8 mouse cellular contexts compared by ENCODE assay signal in the genomic region with DNA sequence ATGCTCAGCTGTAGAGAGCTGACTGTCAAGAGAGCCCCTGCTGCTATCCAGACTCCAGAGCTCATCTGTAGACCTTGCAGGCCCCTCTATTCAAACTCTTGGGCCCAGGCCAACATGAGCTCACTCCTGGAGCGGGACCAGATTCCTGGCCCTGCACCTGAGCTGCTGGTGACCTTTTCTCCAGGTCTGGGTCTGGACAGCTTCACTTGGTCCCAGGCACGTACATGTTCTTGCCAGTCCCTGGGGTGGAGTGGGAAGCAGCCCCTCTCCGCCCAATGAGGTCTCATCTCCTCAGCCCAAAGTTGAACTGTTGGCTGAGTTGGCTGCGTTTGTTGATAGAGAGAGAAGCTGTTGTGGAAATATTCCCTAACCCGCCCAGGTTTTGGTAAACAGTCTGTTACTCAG. TPM values are rescaled to one million over a fixed set of nuclear protein-coding genes. Genes with fewer than 3 reads are reported as not detected.
A peak's percentile ranks its signal among the peaks of the same experiment; 100 is the strongest.
DNase-seq lines count a peak whose midpoint lies in the region; ATAC-seq and TF ChIP-seq lines count a peak whose summit lies in the region.

No protein-coding gene starts in this region.

- no peak for TF ChIP-seq POLR2A in olfactory bulb, adult 2 months (IDR thresholded peaks at IDR 0.05; ENCODE audit: insufficient read depth, low read depth, low read length)

- no peaks in the 10 kb centered on the region for H3K9me3 ChIP-seq in forebrain, embryonic 14.5 days (replicated peaks; ENCODE audit: control insufficient read depth, low read length)
- H3K9me3 ChIP-seq in forebrain, embryonic 11.5 days (ENCODE audit: control insufficient read depth, low read length): no peaks in the 10 kb centered on the region
- H3K9me3 ChIP-seq in intestine, postnatal 0 days (ENCODE audit: control insufficient read depth): no peaks in the 10 kb centered on the region

- H3K4me3 ChIP-seq in forebrain, embryonic 14.5 days (ENCODE audit: low read depth, low read length): no peak overlapping the region
- H3K4me3 ChIP-seq in forebrain, embryonic 11.5 days (ENCODE audit: low read depth, low read length): no peak overlapping the region
- H3K4me3 ChIP-seq in intestine, postnatal 0 days (ENCODE audit: low read depth, low read length): no peak overlapping the region
- no peak overlapping the region for H3K4me3 ChIP-seq in olfactory bulb, adult 2 months (ENCODE audit: insufficient read depth, low read depth, low read length)

- no peak for ATAC-seq in forebrain, embryonic 14.5 days
- ATAC-seq in forebrain, embryonic 11.5 days (replicated peaks; ENCODE audit: low FRiP score): no peak
- no peak for ATAC-seq in intestine, postnatal 0 days

- WGBS in forebrain, embryonic 14.5 days: 53% methylated on average over 5 of the region's 5 CpGs
- 88% methylated on average over 5 of the region's 5 CpGs for WGBS in forebrain, embryonic 11.5 days
- WGBS in intestine, postnatal 0 days: 56% methylated on average over 5 of the region's 5 CpGs
- 78% methylated on average over 5 of the region's 5 CpGs for WGBS in olfactory bulb, adult 2 months

- H3K27me3 ChIP-seq in forebrain, embryonic 14.5 days (replicated peaks; ENCODE audit: control insufficient read depth, insufficient read depth, low read length): no peaks in the 10 kb centered on the region
- no peaks in the 10 kb centered on the region for H3K27me3 ChIP-seq in forebrain, embryonic 11.5 days (ENCODE audit: control insufficient read depth, insufficient read depth, low read length)
- H3K27me3 ChIP-seq in intestine, postnatal 0 days (replicated peaks; ENCODE audit: control insufficient read depth, insufficient read depth, low read length): no peaks in the 10 kb centered on the region

- no peaks in the 10 kb centered on the region for H3K36me3 ChIP-seq in forebrain, embryonic 14.5 days (ENCODE audit: control insufficient read depth, insufficient read depth, low read length)
- H3K36me3 ChIP-seq in forebrain, embryonic 11.5 days (ENCODE audit: control insufficient read depth, insufficient read depth, low read length): no peaks in the 10 kb centered on the region
- H3K36me3 ChIP-seq in intestine, postnatal 0 days (ENCODE audit: control insufficient read depth, insufficient read depth): no peaks in the 10 kb centered on the region

- TF ChIP-seq CTCF in intestine, postnatal 0 days (IDR thresholded peaks at IDR 0.05; ENCODE audit: low read depth): no peak
- no peak for TF ChIP-seq CTCF in olfactory bulb, adult 2 months (IDR thresholded peaks at IDR 0.05; ENCODE audit: insufficient read depth, low read depth, low read length)

- no peak overlapping the region for H3K27ac ChIP-seq in forebrain, embryonic 14.5 days (ENCODE audit: low read depth, low read length)
- no peak overlapping the region for H3K27ac ChIP-seq in forebrain, embryonic 11.5 days (ENCODE audit: low read depth, low read length)
- H3K27ac ChIP-seq in intestine, postnatal 0 days (ENCODE audit: low read depth, low read length): peak overlapping the region; percentile 11; the same call in 1 of the 2 replicates
- peak overlapping the region; percentile 69 for H3K27ac ChIP-seq in olfactory bulb, adult 2 months (ENCODE audit: insufficient read depth, low read depth, low read length)

- peaks cover 22% of the 10 kb centered on the region for H3K4me1 ChIP-seq in forebrain, embryonic 14.5 days (ENCODE audit: control insufficient read depth, insufficient read depth, low read length)
- H3K4me1 ChIP-seq in forebrain, embryonic 11.5 days (replicated peaks; ENCODE audit: control insufficient read depth, insufficient read depth, low read length): peaks cover 27% of the 10 kb centered on the region
- H3K4me1 ChIP-seq in intestine, postnatal 0 days (replicated peaks; ENCODE audit: control insufficient read depth, insufficient read depth, low read length): 0 out of 2 replicates have a peak, but pooled peaks cover 4% of the 10 kb centered on the region
- H3K4me1 ChIP-seq in olfactory bulb, adult 2 months (ENCODE audit: control insufficient read depth, insufficient read depth, low read length): peaks cover 38% of the 10 kb centered on the region

- no peak overlapping the region for H3K9ac ChIP-seq in forebrain, embryonic 14.5 days (ENCODE audit: low read length)
- no peak overlapping the region for H3K9ac ChIP-seq in forebrain, embryonic 11.5 days (ENCODE audit: low read length)
- no peak overlapping the region for H3K9ac ChIP-seq in intestine, postnatal 0 days (ENCODE audit: low read depth, low read length)

- H3K4me2 ChIP-seq in forebrain, embryonic 14.5 days (ENCODE audit: low read length): no peak overlapping the region
- H3K4me2 ChIP-seq in forebrain, embryonic 11.5 days (ENCODE audit: low read depth, low read length, severe bottlenecking): no peak overlapping the region
- H3K4me2 ChIP-seq in intestine, postnatal 0 days (replicated peaks; ENCODE audit: low read depth): no peak overlapping the region

- DNase-seq in forebrain, embryonic 14.5 days (ENCODE audit: low spot score): peak; percentile 43
- no peak for DNase-seq in forebrain, embryonic 11.5 days (ENCODE audit: low spot score)
- DNase-seq in adrenal gland, postnatal 25 days: peak; percentile 50
- DNase-seq in heart, adult 11 months: peak; percentile 98
- no peak for DNase-seq in embryo, embryonic 10.5 days (ENCODE audit: low spot score)
- no peak for DNase-seq in layer of hippocampus, adult 9-11 months

RNA-seq across cellular contexts. Expression of a gene that starts 45.3 kb away (rescaled TPM):
- polyA plus RNA-seq in forebrain, embryonic 14.5 days (2014; fragmentation: Nextera tagmentation; extraction: Ambion mirVana): 75.5 and 80.8 TPM in 2 replicates
- 70.8 and 71.7 TPM in 2 replicates for polyA plus RNA-seq in forebrain, embryonic 11.5 days (2014; fragmentation: Nextera tagmentation; extraction: Ambion mirVana)
- 133 and 199 TPM in 2 replicates for total RNA-seq in adrenal gland, postnatal 25 days (2021)
- 54.1 and 59.1 TPM in 2 replicates for polyA plus RNA-seq in intestine, postnatal 0 days (2015; fragmentation: Nextera tagmentation; extraction: Ambion mirVana)
- polyA plus RNA-seq in olfactory bulb, adult 2 months (2012; ENCODE audit: insufficient read depth, insufficient read length, low replicate concordance, missing spikeins): not detected in 2 replicates

Comparison
In these comparisons a context has a peak if more than half of its experiments do, and no peak if none do; other contexts are left out.
1. DNase-seq: peak in forebrain, embryonic 14.5 days (single experiment), adrenal gland, postnatal 25 days (single experiment) and heart, adult 11 months (single experiment); none in forebrain, embryonic 11.5 days (single experiment), embryo, embryonic 10.5 days (single experiment) and layer of hippocampus, adult 9-11 months (single experiment).
2. H3K27ac ChIP-seq: peak in intestine, postnatal 0 days (single experiment) and olfactory bulb, adult 2 months (single experiment); none in forebrain, embryonic 14.5 days (single experiment) and forebrain, embryonic 11.5 days (single experiment).
3. RNA of a gene that starts 45.3 kb away (polyA plus RNA-seq): 75.5 to 80.8 TPM in forebrain, embryonic 14.5 days, 70.8 to 71.7 TPM in forebrain, embryonic 11.5 days and 54.1 to 59.1 TPM in intestine, postnatal 0 days; not detected in olfactory bulb, adult 2 months; every median in the first group is over 10 times any median in the second.